Mouse (Mus musculus): ENCODE data around the gene Wnt3a. TPM values are rescaled to one million over a fixed set of nuclear protein-coding genes. Genes with fewer than 3 reads are reported as not detected.
"Not testable (repeated sequence)": the region's sequence is repeated elsewhere in the genome, so short reads cannot be mapped to it uniquely, and the experiment has no call there.

Gene Wnt3a
- polyA plus RNA-seq, 1 experiment from 2014 or later: 0.53 TPM

GRCm38 (mm10) chr11:59221604-59222003 lies 68.9 kb downstream of the Wnt3a start:
- no peak overlapping the region for H3K27ac ChIP-seq
- H3K9me3 ChIP-seq (replicated peaks): no peaks in the 10 kb centered on the region
- no peaks in the 10 kb centered on the region for H3K27me3 ChIP-seq (ENCODE audit: low read depth, poor library complexity, severe bottlenecking)
- H3K4me1 ChIP-seq: peaks cover 18% of the 10 kb centered on the region
- H3K4me3 ChIP-seq: no peak overlapping the region
- no peak for DNase-seq (ENCODE audit: low spot score)
- peaks cover 70% of the 10 kb centered on the region for H3K36me3 ChIP-seq

GRCm38 (mm10) chr11:59219064-59219463 lies 71.5 kb downstream of the Wnt3a start:
- H3K9me3 ChIP-seq (replicated peaks): no peaks in the 10 kb centered on the region
- H3K27ac ChIP-seq: no peak overlapping the region
- no peak for DNase-seq (ENCODE audit: low spot score)
- H3K4me3 ChIP-seq: no peak overlapping the region
- H3K36me3 ChIP-seq: peaks cover 84% of the 10 kb centered on the region
- no peaks in the 10 kb centered on the region for H3K27me3 ChIP-seq (ENCODE audit: low read depth, poor library complexity, severe bottlenecking)
- no peaks in the 10 kb centered on the region for H3K4me1 ChIP-seq

GRCm38 (mm10) chr11:59218389-59218998 lies 72.1 kb downstream of the Wnt3a start:
- WGBS: 87% methylated on average over 4 of the region's 4 CpGs
- no peaks in the 10 kb centered on the region for H3K9me3 ChIP-seq (replicated peaks)
- H3K36me3 ChIP-seq: peaks cover 84% of the 10 kb centered on the region
- H3K4me1 ChIP-seq: no peaks in the 10 kb centered on the region
- H3K27me3 ChIP-seq (ENCODE audit: low read depth, poor library complexity, severe bottlenecking): no peaks in the 10 kb centered on the region
- H3K4me3 ChIP-seq: no peak overlapping the region
- DNase-seq (ENCODE audit: low spot score): no peak
- H3K27ac ChIP-seq: no peak overlapping the region

DNA sequence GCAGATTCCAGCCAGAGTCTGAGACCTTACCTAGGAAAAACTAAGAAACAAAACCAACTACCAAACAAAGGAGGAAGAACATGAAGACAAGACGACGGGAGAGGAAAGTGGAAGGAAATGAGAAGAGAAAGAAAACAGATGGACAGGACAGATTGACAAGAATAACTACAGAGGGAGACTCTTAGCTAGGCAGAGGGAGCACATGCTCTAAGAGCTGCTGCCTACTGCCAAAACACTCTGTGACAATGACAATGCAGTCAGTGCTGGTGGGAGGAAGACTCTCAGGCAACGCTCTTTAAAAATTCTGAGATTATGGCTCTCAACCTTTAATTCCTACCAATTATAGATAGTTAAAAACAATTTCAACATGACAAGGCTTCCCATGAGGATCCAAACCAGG lies 73.6 kb downstream of the Wnt3a start:
- Histone ChIP-seq H3K27me3 (ENCODE audit: low read depth, poor library complexity, severe bottlenecking) (no peaks in the 10 kb centered on the region), H3K4me3 (no peak overlapping the region), H3K4me1 (no peaks in the 10 kb centered on the region), H3K27ac (no peak overlapping the region), H3K36me3 (peaks cover 85% of the 10 kb centered on the region), H3K9me3 (replicated peaks) (no peaks in the 10 kb centered on the region)
- 90% methylated on average over 3 of the region's 3 CpGs for whole genome bisulfite sequencing
- DNase-seq (ENCODE audit: low spot score): no peak

GRCm38 (mm10) chr11:59212892-59213494 lies 77.6 kb downstream of the Wnt3a start:
- no peak for DNase-seq (ENCODE audit: low spot score)
- Histone ChIP-seq H3K36me3 (peaks cover 83% of the 10 kb centered on the region), H3K4me3 (no peak overlapping the region), H3K27me3 (ENCODE audit: low read depth, poor library complexity, severe bottlenecking) (no peaks in the 10 kb centered on the region), H3K27ac (no peak overlapping the region), H3K4me1 (peaks cover 21% of the 10 kb centered on the region), H3K9me3 (replicated peaks) (no peaks in the 10 kb centered on the region)
- WGBS: 95% methylated on average over 12 of the region's 12 CpGs

GRCm38 (mm10) chr11:59212320-59212719 lies 78.2 kb downstream of the Wnt3a start:
- 88% methylated on average over 12 of the region's 12 CpGs for WGBS
- not testable (repeated sequence) for H3K27me3 ChIP-seq (ENCODE audit: low read depth, poor library complexity, severe bottlenecking); H3K27ac ChIP-seq; H3K4me3 ChIP-seq; DNase-seq (ENCODE audit: low spot score); H3K9me3 ChIP-seq (replicated peaks)
- peaks cover 80% of the 10 kb centered on the region for H3K36me3 ChIP-seq
- peaks cover 25% of the 10 kb centered on the region for H3K4me1 ChIP-seq

DNA sequence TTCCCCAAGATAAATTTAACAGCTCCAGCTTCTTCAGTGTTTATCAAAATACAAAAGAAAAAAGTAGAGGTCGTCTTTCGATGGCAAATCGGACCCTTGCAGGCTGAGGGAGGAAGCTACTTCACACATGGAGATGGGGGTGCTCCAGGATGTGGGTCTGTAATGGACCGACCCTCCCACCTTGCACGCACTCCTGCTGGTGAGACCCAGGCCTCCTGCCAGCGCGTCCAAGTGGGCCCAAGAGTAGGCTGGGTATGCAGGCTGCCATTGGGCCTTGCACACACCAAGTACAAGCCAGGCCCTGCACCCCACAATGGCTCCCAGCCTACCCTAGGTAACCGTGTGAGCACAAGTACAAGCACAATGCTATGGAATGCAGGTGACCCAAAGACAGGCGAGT lies 79.0 kb downstream of the Wnt3a start:
- 94% methylated on average over 9 of the region's 9 CpGs for WGBS
- not testable (repeated sequence) for H3K4me3 ChIP-seq; DNase-seq (ENCODE audit: low spot score); H3K27ac ChIP-seq; H3K9me3 ChIP-seq (replicated peaks); H3K27me3 ChIP-seq (ENCODE audit: low read depth, poor library complexity, severe bottlenecking)
- H3K36me3 ChIP-seq: peaks cover 80% of the 10 kb centered on the region
- peaks cover 25% of the 10 kb centered on the region for H3K4me1 ChIP-seq

DNA sequence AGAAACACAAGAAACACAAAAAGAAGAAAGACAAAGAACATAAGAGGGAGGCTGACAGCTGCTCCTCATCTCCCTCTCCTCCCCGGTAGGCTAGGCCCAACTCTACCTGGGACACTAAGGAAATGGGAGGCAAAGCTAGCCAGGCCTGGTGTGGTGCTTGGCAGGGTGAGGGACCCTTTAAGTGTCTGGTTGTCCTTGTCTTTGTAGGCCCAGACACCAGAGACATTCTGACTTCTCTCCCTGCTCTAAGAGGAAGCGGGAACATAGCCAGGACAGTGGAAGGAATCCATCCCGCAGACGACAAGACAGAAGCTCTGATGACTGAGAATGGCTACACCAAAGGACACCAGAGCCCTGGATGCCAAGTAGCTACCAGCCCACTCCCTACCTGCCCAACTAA lies 80.5 kb downstream of the Wnt3a start:
- 89% methylated on average over 4 of the region's 4 CpGs for WGBS
- no peak overlapping the region for H3K4me3 ChIP-seq
- H3K9me3 ChIP-seq (replicated peaks): no peaks in the 10 kb centered on the region
- H3K27ac ChIP-seq: no peak overlapping the region
- H3K36me3 ChIP-seq: peaks cover 85% of the 10 kb centered on the region
- H3K4me1 ChIP-seq: peaks cover 25% of the 10 kb centered on the region
- no peaks in the 10 kb centered on the region for H3K27me3 ChIP-seq (ENCODE audit: low read depth, poor library complexity, severe bottlenecking)
- no peak for DNase-seq (ENCODE audit: low spot score)

- Histone ChIP-seq H3K27ac (no peak overlapping the region), H3K4me1 (peaks cover 25% of the 10 kb centered on the region), H3K36me3 (peaks cover 85% of the 10 kb centered on the region), H3K4me3 (peak overlapping the region; percentile 87), H3K27me3 (ENCODE audit: low read depth, poor library complexity, severe bottlenecking) (no peaks in the 10 kb centered on the region), H3K9me3 (replicated peaks) (no peaks in the 10 kb centered on the region)
- no peak for DNase-seq (ENCODE audit: low spot score)
- 83% methylated on average over 5 of the region's 5 CpGs for WGBS
Observed at GRCm38 (mm10) chr11:59209580-59209979, 81.0 kb downstream of the Wnt3a start.

- H3K27ac ChIP-seq: peak overlapping the region; percentile 93
Observed at GRCm38 (mm10) chr11:59209003-59209441, 81.5 kb downstream of the Wnt3a start.

GRCm38 (mm10) chr11:59208153-59208831 lies 82.3 kb downstream of the Wnt3a start, which contains the start of gene 2310033P09Rik:
2310033P09Rik (plus strand) TSS chr11:59208321.
- Histone ChIP-seq H3K27ac (peak within 1 kb of the TSS; percentile 93), H3K4me3 (peak within 1 kb of the TSS; percentile 87), H3K4me1 (peaks cover 25% of the 10 kb centered on the region), H3K27me3 (ENCODE audit: low read depth, poor library complexity, severe bottlenecking) (no peaks in the 10 kb centered on the region), H3K36me3 (peaks cover 80% of the 10 kb centered on the region), H3K9me3 (replicated peaks) (no peaks in the 10 kb centered on the region)
- WGBS: under 1% methylated on average over 67 of the region's 67 CpGs
- peak; percentile 97 for DNase-seq (ENCODE audit: low spot score)

More at GRCm38 (mm10) chr11:59209003-59209441, 81.5 kb downstream of the Wnt3a start:
- 14% methylated on average over 18 of the region's 18 CpGs for WGBS
- no peaks in the 10 kb centered on the region for H3K9me3 ChIP-seq (replicated peaks)
- no peaks in the 10 kb centered on the region for H3K27me3 ChIP-seq (ENCODE audit: low read depth, poor library complexity, severe bottlenecking)
- H3K4me3 ChIP-seq: peak overlapping the region; percentile 87
- DNase-seq (ENCODE audit: low spot score): peak; percentile 76
- H3K4me1 ChIP-seq: peaks cover 25% of the 10 kb centered on the region
- H3K36me3 ChIP-seq: peaks cover 85% of the 10 kb centered on the region

- peak within 1 kb of the TSS; percentile 87 for H3K27ac ChIP-seq
Observed at GRCm38 (mm10) chr11:59202081-59202995, 88.2 kb downstream of the Wnt3a start, which contains the start of gene Mrpl55. Mrpl55 (plus strand) TSS chr11:59202486.

More at GRCm38 (mm10) chr11:59202081-59202995, 88.2 kb downstream of the Wnt3a start, which contains the start of gene Mrpl55:
- no peaks in the 10 kb centered on the region for H3K9me3 ChIP-seq (replicated peaks)
- H3K4me1 ChIP-seq: peaks cover 16% of the 10 kb centered on the region
- no peaks in the 10 kb centered on the region for H3K27me3 ChIP-seq (ENCODE audit: low read depth, poor library complexity, severe bottlenecking)
- peak; percentile 98 for DNase-seq (ENCODE audit: low spot score)
- peak within 1 kb of the TSS; percentile 81 for H3K4me3 ChIP-seq
- whole genome bisulfite sequencing: under 1% methylated on average over 63 of the region's 63 CpGs
- H3K36me3 ChIP-seq: peaks cover 57% of the 10 kb centered on the region
